Mouse (Mus musculus) neural tube, embryonic 13.5 days (tissue): ENCODE measurements around the gene Pak4. TPM values are rescaled to one million over a fixed set of nuclear protein-coding genes. Genes with fewer than 3 reads are reported as not detected.
"Not testable (repeated sequence)": the region's sequence is repeated elsewhere in the genome, so short reads cannot be mapped to it uniquely, and the experiment has no call there.

ENCODE experiments used
- ATAC-seq: fragments of 200-750 bp; cut with Nextera tagmentation; 2 replicates; pipeline ENCODE4 v1.8.0; 2017; ENCODE audit warnings: low read depth, mild to moderate bottlenecking, moderate TSS enrichment, moderate library complexity
- H3K27ac ChIP-seq: fragments of 300-500 bp; sonication (generic); replicated peaks from 2 replicates; pipeline ENCODE4 v1.5.1; 2015; ENCODE audit warnings: moderate library complexity, mild to moderate bottlenecking, inconsistent platforms
- H3K27me3 ChIP-seq: fragments of 300-500 bp; sonication (generic); 2 replicates; pipeline ENCODE4 v1.6.1; 2015; ENCODE audit warnings: mild to moderate bottlenecking, inconsistent platforms
- H3K36me3 ChIP-seq: fragments of 300-500 bp; sonication (generic); 2 replicates; pipeline ENCODE4 v1.6.1; 2015; ENCODE audit warnings: mild to moderate bottlenecking, inconsistent platforms
- H3K4me1 ChIP-seq: fragments of 300-500 bp; sonication (generic); replicated peaks from 2 replicates; pipeline ENCODE4 v1.6.1; 2015; ENCODE audit warnings: inconsistent platforms
- H3K4me2 ChIP-seq: fragments of 300-500 bp; sonication (generic); 2 replicates; pipeline ENCODE4 v1.6.1; 2015; ENCODE audit warnings: inconsistent platforms, mild to moderate bottlenecking, moderate library complexity
- H3K4me3 ChIP-seq: fragments of 300-500 bp; sonication (generic); 2 replicates; pipeline ENCODE4 v1.5.1; 2015; ENCODE audit warnings: mild to moderate bottlenecking, inconsistent platforms
- H3K9ac ChIP-seq: fragments of 300-500 bp; sonication (generic); 2 replicates; pipeline ENCODE4 v1.6.1; 2015; ENCODE audit warnings: moderate library complexity, mild to moderate bottlenecking, inconsistent platforms
- H3K9me3 ChIP-seq: fragments of 300-500 bp; sonication (generic); 2 replicates; pipeline ENCODE4 v1.6.1; 2016; ENCODE audit warnings: inconsistent platforms
- WGBS: fragments of 180-500 bp; shearing (Covaris S2); methylation state at CpG from one replicate; pipeline ENCODE4 v1.1.7; 2015; 5-methylcytosine and 5-hydroxymethylcytosine counted together
- microRNA-seq: library from miRNA; unstranded; fragments of <30 nt; microRNA quantifications from one replicate; pipeline ENCODE4, GENCODE M21; 2016
- polyA plus RNA-seq: library from polyadenylated mRNA; unstranded; fragments of >200 nt; fragmentation: Nextera tagmentation; extraction: Ambion mirVana; gene quantifications from 2 replicates; pipeline ENCODE4 v1.2.1, GENCODE M21; 2015

Gene Pak4
- polyA plus RNA-seq, 1 experiment from 2014 or later, result 20.2 TPM

GRCm38 (mm10) chr7:28527922-28528719 is 69.9 kb downstream of the Pak4 start:
- no peaks in the 10 kb centered on the region for H3K4me1 ChIP-seq
- no peak overlapping the region for H3K4me2 ChIP-seq
- no peak overlapping the region for H3K9ac ChIP-seq
- H3K27ac ChIP-seq, result no peak overlapping the region
- no peak overlapping the region for H3K4me3 ChIP-seq
- 0 out of 2 replicates have a peak, but pooled peaks cover 4% of the 10 kb centered on the region for H3K27me3 ChIP-seq
- no peaks in the 10 kb centered on the region for H3K36me3 ChIP-seq
- no peaks in the 10 kb centered on the region for H3K9me3 ChIP-seq
- 8% methylated on average over 19 of the region's 19 CpGs for WGBS
- ATAC-seq, result no peak

GRCm38 (mm10) chr7:28522536-28522935 is 75.4 kb downstream of the Pak4 start, which contains the start of gene Ifnl3:
Gene Ifnl3 (plus strand): TSS chr7:28522836.
- 67% methylated on average over 5 of the region's 6 CpGs for WGBS
- H3K9me3 ChIP-seq, result not testable (repeated sequence)

GRCm38 (mm10) chr7:28511441-28511840 is 86.5 kb downstream of the Pak4 start:
- ATAC-seq, result no peak

More at GRCm38 (mm10) chr7:28522536-28522935, 75.4 kb downstream of the Pak4 start, which contains the start of gene Ifnl3:
- H3K27ac ChIP-seq, ATAC-seq, H3K4me1 ChIP-seq, H3K36me3 ChIP-seq, H3K9ac ChIP-seq, H3K4me2 ChIP-seq, H3K4me3 ChIP-seq, H3K27me3 ChIP-seq: not testable (repeated sequence)

GRCm38 (mm10) chr7:28510405-28510974 is 87.5 kb downstream of the Pak4 start, which contains the start of gene Ifnl2:
Gene Ifnl2 (minus strand): TSS chr7:28510455.
- WGBS, result 68% methylated on average over 8 of the region's 8 CpGs
- not testable (repeated sequence) for H3K4me3 ChIP-seq, H3K9me3 ChIP-seq, H3K36me3 ChIP-seq, H3K27ac ChIP-seq, H3K4me1 ChIP-seq, H3K9ac ChIP-seq, H3K4me2 ChIP-seq, H3K27me3 ChIP-seq, ATAC-seq

More at GRCm38 (mm10) chr7:28511441-28511840, 86.5 kb downstream of the Pak4 start:
- Histone ChIP-seq H3K9ac (no peak overlapping the region), H3K27me3 (no peaks in the 10 kb centered on the region), H3K27ac (no peak overlapping the region), H3K36me3 (no peaks in the 10 kb centered on the region), H3K9me3 (no peaks in the 10 kb centered on the region), H3K4me2 (no peak overlapping the region), H3K4me1 (no peaks in the 10 kb centered on the region), H3K4me3 (no peak overlapping the region)
- 79% methylated on average over 8 of the region's 8 CpGs for WGBS

GRCm38 (mm10) chr7:28509121-28509520 is 88.9 kb downstream of the Pak4 start:
- not testable (repeated sequence) for H3K27ac ChIP-seq, ATAC-seq, H3K4me3 ChIP-seq, H3K4me1 ChIP-seq, H3K9me3 ChIP-seq, H3K9ac ChIP-seq, H3K36me3 ChIP-seq, H3K4me2 ChIP-seq, H3K27me3 ChIP-seq
- 69% methylated on average over 2 of the region's 2 CpGs for WGBS

Small RNA genes lying within 50 kb of the gene (microRNA-seq; reads per million reads assigned to microRNA genes)
- gene Mir7049, result 0.74 reads per million

Other genes starting within 250 kb of the Pak4 start
- gene Rps16, start 247.5 kb downstream of the Pak4 start, polyA plus RNA-seq, result 533 and 537 TPM in 2 replicates
- gene Plekhg2, start 225.6 kb downstream of the Pak4 start, polyA plus RNA-seq, result 33.8 and 35.8 TPM in 2 replicates
- 4.9 and 6.5 TPM in 2 replicates for gene Zfp36, start 217.9 kb downstream of the Pak4 start, polyA plus RNA-seq
- 35.7 and 45.4 TPM in 2 replicates for gene Med29, start 205.5 kb downstream of the Pak4 start, polyA plus RNA-seq
- gene Paf1, start 205.2 kb downstream of the Pak4 start, polyA plus RNA-seq, result 99.8 and 103 TPM in 2 replicates
- 5.3 and 6.0 TPM in 2 replicates for gene Gmfg, start 160.7 kb downstream of the Pak4 start, polyA plus RNA-seq
- 14.1 and 15.2 TPM in 2 replicates for gene Lrfn1, start 146.2 kb downstream of the Pak4 start, polyA plus RNA-seq
- gene Ifnl2, start 87.7 kb downstream of the Pak4 start, polyA plus RNA-seq, result not detected in 2 replicates
- not detected in 2 replicates for gene Ifnl3, start 75.3 kb downstream of the Pak4 start, polyA plus RNA-seq
- not detected in 2 replicates for gene Sycn, start 57.3 kb downstream of the Pak4 start, polyA plus RNA-seq
- gene Nccrp1, start 50.9 kb downstream of the Pak4 start, polyA plus RNA-seq, result not detected in 2 replicates
- gene Samd4b, start within 50 bp of the Pak4 start, polyA plus RNA-seq, result 25.6 and 26.9 TPM in 2 replicates
- gene Acp7, start 33.1 kb upstream of the Pak4 start, polyA plus RNA-seq, result not detected in 2 replicates
- 4.8 and 6.5 TPM in 2 replicates for gene Fbxo27, start 94.7 kb upstream of the Pak4 start, polyA plus RNA-seq
- gene Fbxo17, start 118.6 kb upstream of the Pak4 start, polyA plus RNA-seq, result 6.3 and 7.1 TPM in 2 replicates
- 115 and 122 TPM in 2 replicates for gene Mrps12, start 143.6 kb upstream of the Pak4 start, polyA plus RNA-seq
- 23.0 and 24.6 TPM in 2 replicates for gene Sars2, start 143.8 kb upstream of the Pak4 start, polyA plus RNA-seq
- 7.3 and 8.7 TPM in 2 replicates for gene Ccer2, start 158.0 kb upstream of the Pak4 start, polyA plus RNA-seq
- 101 and 104 TPM in 2 replicates for gene Sirt2, start 168.6 kb upstream of the Pak4 start, polyA plus RNA-seq
- 63.4 and 67.7 TPM in 2 replicates for gene Nfkbib, start 169.3 kb upstream of the Pak4 start, polyA plus RNA-seq
- gene Rinl, start 190.8 kb upstream of the Pak4 start, polyA plus RNA-seq, result 1.7 and 2.6 TPM in 2 replicates
- 214 and 237 TPM in 2 replicates for gene Hnrnpl, start 210.4 kb upstream of the Pak4 start, polyA plus RNA-seq
- gene Ech1, start 227.0 kb upstream of the Pak4 start, polyA plus RNA-seq, result 88.7 and 98.1 TPM in 2 replicates
- 5.0 and 6.2 TPM in 2 replicates for gene Lgals4, start 235.7 kb upstream of the Pak4 start, polyA plus RNA-seq